Mouse (Mus musculus) limb, embryonic 15.5 days (tissue): ENCODE measurements at regions not wholly inside any gene's neighbourhood (a gene's known extent, or its start where the extent isn't known, plus 50 kb on each side); places are given as distances from the start of the nearest gene placed in this dataset.
A peak's percentile ranks its signal among the peaks of the same experiment; 100 is the strongest.

Source experiments
- ATAC-seq: fragments of 200-750 bp; cut with Nextera tagmentation; 2 replicates; pipeline ENCODE4 v1.8.0; 2017; ENCODE audit warnings: low read depth, moderate TSS enrichment; ENCODE audit not compliant: insufficient number of reproducible peaks, low FRiP score, low TSS enrichment
- H3K27ac ChIP-seq: fragments of 300-500 bp; sonication (generic); 2 replicates; pipeline ENCODE4 v1.5.1; 2015; ENCODE audit warnings: moderate library complexity, mild to moderate bottlenecking, inconsistent platforms
- H3K27me3 ChIP-seq: fragments of 300-500 bp; sonication (generic); 2 replicates; pipeline ENCODE4 v1.6.1; 2015; ENCODE audit warnings: inconsistent platforms
- H3K36me3 ChIP-seq: fragments of 300-500 bp; sonication (generic); 2 replicates; pipeline ENCODE4 v1.6.1; 2015; ENCODE audit warnings: inconsistent platforms
- H3K4me1 ChIP-seq: fragments of 300-500 bp; sonication (generic); 2 replicates; pipeline ENCODE4 v1.6.1; 2015; ENCODE audit warnings: inconsistent platforms
- H3K4me2 ChIP-seq: fragments of 300-500 bp; sonication (generic); 2 replicates; pipeline ENCODE4 v1.6.1; 2015; ENCODE audit warnings: mild to moderate bottlenecking, inconsistent platforms
- H3K4me3 ChIP-seq: fragments of 300-500 bp; sonication (generic); 2 replicates; pipeline ENCODE4 v1.5.1; 2015; ENCODE audit warnings: mild to moderate bottlenecking, inconsistent platforms
- H3K9ac ChIP-seq: fragments of 300-500 bp; sonication (generic); 2 replicates; pipeline ENCODE4 v1.6.1; 2015; ENCODE audit warnings: inconsistent platforms
- H3K9me3 ChIP-seq: fragments of 300-500 bp; sonication (generic); 2 replicates; pipeline ENCODE4 v1.6.1; 2016; ENCODE audit warnings: inconsistent platforms
- WGBS: fragments of 180-500 bp; shearing (Covaris S2); methylation state at CpG from one replicate; pipeline ENCODE4 v1.1.7; 2015; 5-methylcytosine and 5-hydroxymethylcytosine counted together

- ATAC-seq: no peak
- Histone ChIP-seq H3K4me3 (no peak overlapping the region), H3K36me3 (no peaks in the 10 kb centered on the region), H3K9me3 (no peaks in the 10 kb centered on the region), H3K27me3 (no peaks in the 10 kb centered on the region), H3K4me2 (no peak overlapping the region), H3K9ac (no peak overlapping the region), H3K4me1 (peaks cover 14% of the 10 kb centered on the region), H3K27ac (no peak overlapping the region)
- WGBS: 69% methylated on average over 8 of the region's 8 CpGs
Measured at GRCm38 (mm10) chr5:73904146-73904811, 164.0 kb downstream of the Usp46 start.

- Histone ChIP-seq H3K27me3 (no peaks in the 10 kb centered on the region), H3K9me3 (no peaks in the 10 kb centered on the region), H3K4me2 (no peak overlapping the region), H3K4me1 (no peaks in the 10 kb centered on the region), H3K9ac (no peak overlapping the region), H3K4me3 (no peak overlapping the region), H3K27ac (no peak overlapping the region), H3K36me3 (no peaks in the 10 kb centered on the region)
- no peak for ATAC-seq
- WGBS: 58% methylated on average over 1 of the region's 1 CpGs
Measured at GRCm38 (mm10) chr5:73912149-73912548, 156.1 kb downstream of the Usp46 start.

- no peak for ATAC-seq
Measured at GRCm38 (mm10) chr5:73913116-73913515, 155.1 kb downstream of the Usp46 start.

DNA sequence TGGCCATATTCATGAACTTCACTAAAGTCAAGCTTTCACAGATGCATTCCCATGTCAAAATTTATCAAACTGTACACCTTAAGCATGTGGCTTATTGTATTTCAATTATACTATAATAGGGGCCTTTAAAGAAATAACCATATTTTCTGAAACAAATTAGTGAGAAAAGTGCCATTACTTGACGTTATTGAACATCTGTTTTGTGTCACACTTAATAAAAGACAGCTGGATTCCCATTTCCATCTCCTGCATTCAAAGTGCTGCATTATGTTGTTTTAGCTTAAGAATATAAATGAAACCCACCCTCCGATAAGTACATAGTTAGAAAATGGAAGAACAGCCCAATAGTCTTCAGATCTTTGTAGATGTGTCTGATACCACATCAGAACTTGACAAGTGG lies 150.2 kb downstream of the Usp46 start:
- H3K9me3 ChIP-seq: no peaks in the 10 kb centered on the region
- WGBS: 29% methylated on average over 2 of the region's 2 CpGs
- H3K27ac ChIP-seq: no peak overlapping the region
- no peak overlapping the region for H3K9ac ChIP-seq
- H3K27me3 ChIP-seq: no peaks in the 10 kb centered on the region
- no peak for ATAC-seq
- H3K4me1 ChIP-seq: no peaks in the 10 kb centered on the region
- H3K4me3 ChIP-seq: no peak overlapping the region
- H3K36me3 ChIP-seq: no peaks in the 10 kb centered on the region
- H3K4me2 ChIP-seq: no peak overlapping the region

More at GRCm38 (mm10) chr5:73913116-73913515, 155.1 kb downstream of the Usp46 start:
- Histone ChIP-seq H3K4me1 (no peaks in the 10 kb centered on the region), H3K27me3 (no peaks in the 10 kb centered on the region), H3K4me3 (no peak overlapping the region), H3K9me3 (no peaks in the 10 kb centered on the region), H3K27ac (no peak overlapping the region), H3K4me2 (no peak overlapping the region), H3K36me3 (no peaks in the 10 kb centered on the region), H3K9ac (no peak overlapping the region)
- 49% methylated on average over 6 of the region's 6 CpGs for WGBS

- H3K36me3 ChIP-seq: no peaks in the 10 kb centered on the region
- no peak overlapping the region for H3K4me2 ChIP-seq
- no peak overlapping the region for H3K9ac ChIP-seq
- ATAC-seq: no peak
- no peak overlapping the region for H3K27ac ChIP-seq
- H3K9me3 ChIP-seq: no peaks in the 10 kb centered on the region
- no peaks in the 10 kb centered on the region for H3K4me1 ChIP-seq
- 89% methylated on average over 6 of the region's 6 CpGs for whole genome bisulfite sequencing
- H3K27me3 ChIP-seq: no peaks in the 10 kb centered on the region
- no peak overlapping the region for H3K4me3 ChIP-seq
Measured at GRCm38 (mm10) chr5:73919936-73920335, 148.3 kb downstream of the Usp46 start.

GRCm38 (mm10) chr5:73927534-73927933 lies 140.7 kb downstream of the Usp46 start:
- Histone ChIP-seq H3K9ac (no peak overlapping the region), H3K4me3 (no peak overlapping the region), H3K27me3 (no peaks in the 10 kb centered on the region), H3K4me1 (peaks cover 14% of the 10 kb centered on the region), H3K27ac (no peak overlapping the region), H3K9me3 (no peaks in the 10 kb centered on the region), H3K36me3 (no peaks in the 10 kb centered on the region), H3K4me2 (no peak overlapping the region)
- WGBS: 69% methylated on average over 9 of the region's 9 CpGs
- no peak for ATAC-seq

DNA sequence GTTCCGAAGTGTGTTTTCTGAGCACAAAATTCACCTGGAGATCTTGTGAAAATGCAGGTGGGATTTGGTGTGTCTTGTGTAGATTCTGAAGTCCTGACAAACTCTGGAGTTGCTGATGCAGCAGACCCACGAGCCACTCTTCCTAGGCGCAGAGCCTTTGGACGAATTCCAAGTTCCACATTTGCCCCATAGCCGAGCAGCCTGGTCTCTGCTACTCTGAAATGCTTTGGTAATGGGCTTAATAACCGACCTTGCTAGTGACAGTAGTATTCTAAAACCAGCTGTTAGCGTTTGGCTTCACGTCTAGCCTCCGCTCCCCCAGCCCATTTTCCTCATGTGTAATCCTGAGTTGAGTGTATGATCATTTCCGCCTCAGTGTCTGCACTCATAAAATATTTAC lies 139.5 kb downstream of the Usp46 start:
- WGBS: 41% methylated on average over 10 of the region's 10 CpGs
- Histone ChIP-seq H3K27me3 (no peaks in the 10 kb centered on the region), H3K4me1 (peaks cover 14% of the 10 kb centered on the region), H3K9ac (no peak overlapping the region), H3K9me3 (no peaks in the 10 kb centered on the region), H3K4me3 (no peak overlapping the region), H3K4me2 (no peak overlapping the region), H3K36me3 (no peaks in the 10 kb centered on the region), H3K27ac (no peak overlapping the region)
- ATAC-seq: no peak

GRCm38 (mm10) chr5:73930205-73930604 lies 138.0 kb downstream of the Usp46 start:
- peak; percentile 71 for ATAC-seq
- peak overlapping the region; percentile 33; the same call in 1 of the 2 replicates for H3K27ac ChIP-seq

GRCm38 (mm10) chr5:73937799-73938198 lies 130.4 kb downstream of the Usp46 start:
- Histone ChIP-seq H3K4me3 (no peak overlapping the region), H3K27ac (no peak overlapping the region), H3K9me3 (no peaks in the 10 kb centered on the region), H3K9ac (no peak overlapping the region), H3K4me2 (no peak overlapping the region), H3K36me3 (no peaks in the 10 kb centered on the region), H3K4me1 (no peaks in the 10 kb centered on the region), H3K27me3 (no peaks in the 10 kb centered on the region)
- ATAC-seq: no peak
- WGBS: 58% methylated on average over 2 of the region's 2 CpGs

More at GRCm38 (mm10) chr5:73930205-73930604, 138.0 kb downstream of the Usp46 start:
- Histone ChIP-seq H3K36me3 (no peaks in the 10 kb centered on the region), H3K4me2 (no peak overlapping the region), H3K27me3 (no peaks in the 10 kb centered on the region), H3K9ac (no peak overlapping the region), H3K4me1 (peaks cover 14% of the 10 kb centered on the region), H3K4me3 (no peak overlapping the region), H3K9me3 (no peaks in the 10 kb centered on the region)
- 49% methylated on average over 5 of the region's 5 CpGs for WGBS

GRCm38 (mm10) chr5:73938450-73938849 lies 129.8 kb downstream of the Usp46 start:
- Histone ChIP-seq H3K4me3 (no peak overlapping the region), H3K4me2 (no peak overlapping the region), H3K9me3 (no peaks in the 10 kb centered on the region), H3K36me3 (no peaks in the 10 kb centered on the region), H3K4me1 (no peaks in the 10 kb centered on the region), H3K9ac (no peak overlapping the region), H3K27ac (no peak overlapping the region), H3K27me3 (no peaks in the 10 kb centered on the region)
- no peak for ATAC-seq
- 37% methylated on average over 4 of the region's 4 CpGs for WGBS

GRCm38 (mm10) chr5:73942950-73943349 lies 125.3 kb downstream of the Usp46 start:
- Histone ChIP-seq H3K4me3 (no peak overlapping the region), H3K9ac (no peak overlapping the region), H3K27ac (no peak overlapping the region), H3K4me1 (no peaks in the 10 kb centered on the region), H3K9me3 (no peaks in the 10 kb centered on the region), H3K36me3 (no peaks in the 10 kb centered on the region), H3K27me3 (no peaks in the 10 kb centered on the region), H3K4me2 (no peak overlapping the region)
- 57% methylated on average over 3 of the region's 3 CpGs for WGBS
- no peak for ATAC-seq

- WGBS: 91% methylated on average over 3 of the region's 3 CpGs
- H3K4me3 ChIP-seq: no peak overlapping the region
- no peak for ATAC-seq
- no peak overlapping the region for H3K27ac ChIP-seq
- H3K9me3 ChIP-seq: no peaks in the 10 kb centered on the region
- H3K27me3 ChIP-seq: no peaks in the 10 kb centered on the region
- H3K36me3 ChIP-seq: no peaks in the 10 kb centered on the region
- no peak overlapping the region for H3K4me2 ChIP-seq
- H3K9ac ChIP-seq: no peak overlapping the region
- no peaks in the 10 kb centered on the region for H3K4me1 ChIP-seq
Measured at GRCm38 (mm10) chr5:73945671-73946070, 122.6 kb downstream of the Usp46 start.

- no peak overlapping the region for H3K4me3 ChIP-seq
- 82% methylated on average over 6 of the region's 6 CpGs for WGBS
- H3K9me3 ChIP-seq: no peaks in the 10 kb centered on the region
- no peak overlapping the region for H3K4me2 ChIP-seq
- H3K4me1 ChIP-seq: no peaks in the 10 kb centered on the region
- H3K27ac ChIP-seq: no peak overlapping the region
- H3K9ac ChIP-seq: no peak overlapping the region
- H3K36me3 ChIP-seq: no peaks in the 10 kb centered on the region
- ATAC-seq: no peak
- no peaks in the 10 kb centered on the region for H3K27me3 ChIP-seq
Measured at GRCm38 (mm10) chr5:73946164-73946563, 122.1 kb downstream of the Usp46 start.
